Mouse (Mus musculus) MEL (cell line): ENCODE data around the gene Cxcr5. TPM values are rescaled to one million over a fixed set of nuclear protein-coding genes. Genes with fewer than 3 reads are reported as not detected.

ENCODE experiments used
- DNase-seq: peaks from one replicate; pipeline ENCODE4 v3.0.0; 2011; ENCODE audit warnings: low read depth, low spot score
- H3K27ac ChIP-seq: 2 replicates; pipeline ENCODE4 v1.5.1; 2012; ENCODE audit warnings: low read depth, mild to moderate bottlenecking, control low read depth, low read length, moderate library complexity; ENCODE audit not compliant: control insufficient read depth
- H3K27me3 ChIP-seq, 2 experiments: fragments of 150-350 bp in 1 of 2; sonication (generic) in 1 of 2; 2 replicates each; pipeline ENCODE4 v1.6.1; 2012; ENCODE audit warnings: low read length in 2 of 2, mild to moderate bottlenecking in 2 of 2, improper control_type of control experiment in 1 of 2, moderate library complexity in 1 of 2; ENCODE audit not compliant: insufficient read depth in 2 of 2, control insufficient read depth in 1 of 2
- H3K36me3 ChIP-seq, 2 experiments: 2 replicates each; pipeline ENCODE4 v1.6.1; 2012 to 2014; ENCODE audit warnings: low read length in 2 of 2, improper control_type of control experiment in 1 of 2, inconsistent platforms in 1 of 2, mild to moderate bottlenecking in 1 of 2; ENCODE audit not compliant: insufficient read depth in 2 of 2, control insufficient read depth in 1 of 2
- H3K4me1 ChIP-seq, 2 experiments: fragments of 150-350 bp in 1 of 2; sonication (generic) in 1 of 2; 2 replicates each; pipeline ENCODE4 v1.6.1; 2012; ENCODE audit warnings: low read length in 2 of 2, improper control_type of control experiment in 1 of 2, mild to moderate bottlenecking in 1 of 2; ENCODE audit not compliant: insufficient read depth in 2 of 2, control insufficient read depth in 1 of 2
- H3K4me3 ChIP-seq, 2 experiments: fragments of 150-350 bp in 1 of 2; sonication (generic) in 1 of 2; 2 replicates each; pipeline ENCODE4 v1.5.1; 2012; ENCODE audit warnings: low read depth in 2 of 2, low read length in 2 of 2, mild to moderate bottlenecking in 2 of 2, moderate library complexity in 2 of 2, control low read depth in 1 of 2, improper control_type of control experiment in 1 of 2; ENCODE audit not compliant: control insufficient read depth in 1 of 2, insufficient read depth in 1 of 2
- H3K79me2 ChIP-seq: 2 replicates; pipeline ENCODE4 v1.6.1; 2012; ENCODE audit warnings: mild to moderate bottlenecking, low read length, moderate library complexity; ENCODE audit not compliant: control insufficient read depth, poor library complexity, insufficient read depth
- H3K9ac ChIP-seq: 2 replicates; pipeline ENCODE4 v1.6.1; 2012; ENCODE audit warnings: low read depth, mild to moderate bottlenecking, control low read depth, low read length, moderate library complexity; ENCODE audit not compliant: control insufficient read depth, poor library complexity, severe bottlenecking
- H3K9me3 ChIP-seq: fragments of 150-350 bp; sonication (generic); replicated peaks from 2 replicates; pipeline ENCODE4 v1.6.1; 2012; ENCODE audit warnings: mild to moderate bottlenecking, low read length, improper control_type of control experiment, moderate library complexity; ENCODE audit not compliant: insufficient read depth
- BHLHE40 ChIP-seq: IDR thresholded peaks from 2 replicates; pipeline ENCODE4 v1.6.1; 2012; ENCODE audit warnings: low read depth, mild to moderate bottlenecking, inconsistent platforms, low read length, improper control_type of control experiment, borderline replicate concordance
- CHD1 ChIP-seq: IDR thresholded peaks from 2 replicates; pipeline ENCODE4 v1.6.1; 2012; ENCODE audit warnings: low read depth, mild to moderate bottlenecking, inconsistent platforms, low read length, improper control_type of control experiment
- ETS1 ChIP-seq: IDR thresholded peaks from 2 replicates; pipeline ENCODE4 v1.6.1; 2012; ENCODE audit warnings: low read depth, mild to moderate bottlenecking, inconsistent platforms, low read length, improper control_type of control experiment, moderate library complexity
- GABPA ChIP-seq: IDR thresholded peaks from 2 replicates; pipeline ENCODE4 v1.6.1; 2012; ENCODE audit warnings: low read depth, mild to moderate bottlenecking, inconsistent platforms, low read length, improper control_type of control experiment, moderate library complexity
- HCFC1 ChIP-seq: IDR thresholded peaks from 2 replicates; pipeline ENCODE4 v1.6.1; 2012; ENCODE audit warnings: low read depth, mild to moderate bottlenecking, inconsistent platforms, low read length, improper control_type of control experiment, moderate library complexity
- KAT2A ChIP-seq: conservative IDR thresholded peaks from 2 replicates; pipeline ENCODE4 v1.6.1; 2012; ENCODE audit warnings: low read depth, low read length, improper control_type of control experiment, inconsistent platforms
- MAX ChIP-seq: IDR thresholded peaks from 2 replicates; pipeline ENCODE4 v1.6.1; 2011; ENCODE audit warnings: low read length, improper control_type of control experiment
- MEF2A ChIP-seq: IDR thresholded peaks from 2 replicates; pipeline ENCODE4 v1.6.1; 2014; ENCODE audit warnings: low read depth, mild to moderate bottlenecking, inconsistent platforms, low read length, improper control_type of control experiment; ENCODE audit not compliant: poor library complexity, insufficient replicate concordance, severe bottlenecking; ENCODE audit errors: extremely low read depth
- MXI1 ChIP-seq: IDR thresholded peaks from 2 replicates; pipeline ENCODE4 v1.6.1; 2011; ENCODE audit warnings: mild to moderate bottlenecking, low read depth, low read length, improper control_type of control experiment
- MYC ChIP-seq: IDR thresholded peaks from 2 replicates; pipeline ENCODE4 v1.6.1; 2011; ENCODE audit warnings: low read depth, mild to moderate bottlenecking, low read length, improper control_type of control experiment, moderate library complexity
- RAD21 ChIP-seq: IDR thresholded peaks from 2 replicates; pipeline ENCODE4 v1.6.1; 2011; ENCODE audit warnings: mild to moderate bottlenecking, low read depth, low read length, improper control_type of control experiment
- SIN3A ChIP-seq: IDR thresholded peaks from 2 replicates; pipeline ENCODE4 v1.6.1; 2012; ENCODE audit warnings: low read length, improper control_type of control experiment, inconsistent platforms
- SMC3 ChIP-seq: IDR thresholded peaks from 2 replicates; pipeline ENCODE4 v1.6.1; 2011; ENCODE audit warnings: low read depth, low read length, improper control_type of control experiment
- TAL1 ChIP-seq: IDR thresholded peaks from 2 replicates; pipeline ENCODE4 v1.6.1; 2012; ENCODE audit warnings: mild to moderate bottlenecking, inconsistent platforms, low read length, moderate library complexity, mixed read lengths
- TBP ChIP-seq: IDR thresholded peaks from 2 replicates; pipeline ENCODE4 v1.8.0; 2011; ENCODE audit warnings: low read depth, low read length, improper control_type of control experiment
- TCF12 ChIP-seq: IDR thresholded peaks from 2 replicates; pipeline ENCODE4 v1.6.1; 2014; ENCODE audit warnings: low read depth, mild to moderate bottlenecking, inconsistent platforms, low read length, improper control_type of control experiment, moderate library complexity
- UBTF ChIP-seq: IDR thresholded peaks from 2 replicates; pipeline ENCODE4 v1.6.1; 2012; ENCODE audit warnings: low read depth, mild to moderate bottlenecking, inconsistent platforms, low read length, improper control_type of control experiment, moderate library complexity, borderline replicate concordance; ENCODE audit not compliant: insufficient read depth
- USF1 ChIP-seq: IDR thresholded peaks from 2 replicates; pipeline ENCODE4 v1.6.1; 2014; ENCODE audit warnings: low read depth, mild to moderate bottlenecking, inconsistent platforms, low read length, improper control_type of control experiment, moderate library complexity
- ZC3H11A ChIP-seq: IDR thresholded peaks from 2 replicates; pipeline ENCODE4 v1.6.1; 2012; ENCODE audit warnings: low read depth, mild to moderate bottlenecking, inconsistent platforms, low read length, improper control_type of control experiment
- ZKSCAN1 ChIP-seq: IDR thresholded peaks from 2 replicates; pipeline ENCODE4 v1.6.1; 2012; ENCODE audit warnings: low read depth, mild to moderate bottlenecking, inconsistent platforms, low read length, improper control_type of control experiment, moderate library complexity
- ZMIZ1 ChIP-seq: IDR thresholded peaks from 2 replicates; pipeline ENCODE4 v1.6.1; 2012; ENCODE audit warnings: low read depth, mild to moderate bottlenecking, inconsistent platforms, low read length, improper control_type of control experiment, moderate library complexity
- polyA plus RNA-seq, 2 experiments: library from polyadenylated mRNA; stranded (reverse) in 1 of 2; unstranded in 1 of 2; fragments of >175 nt in 1 of 2; fragments of >200 nt in 1 of 2; gene quantifications; 2 replicates each; pipeline versions ENCODE4 v1.2.1 to v1.2.4; 2012; ENCODE audit warnings: low replicate concordance in 2 of 2, low read depth in 1 of 2; ENCODE audit not compliant: insufficient read length in 2 of 2, insufficient read depth in 1 of 2, missing spikeins in 1 of 2
- total RNA-seq: library from RNA; depleted of rRNA; stranded (reverse); fragments of 300-350 nt; gene quantifications from 2 replicates; pipeline ENCODE4 v1.2.3, GENCODE M21; 2012

Gene Cxcr5
- total and polyA plus RNA-seq, 3 experiments: 0.18 TPM; not detected in 2

DNA sequence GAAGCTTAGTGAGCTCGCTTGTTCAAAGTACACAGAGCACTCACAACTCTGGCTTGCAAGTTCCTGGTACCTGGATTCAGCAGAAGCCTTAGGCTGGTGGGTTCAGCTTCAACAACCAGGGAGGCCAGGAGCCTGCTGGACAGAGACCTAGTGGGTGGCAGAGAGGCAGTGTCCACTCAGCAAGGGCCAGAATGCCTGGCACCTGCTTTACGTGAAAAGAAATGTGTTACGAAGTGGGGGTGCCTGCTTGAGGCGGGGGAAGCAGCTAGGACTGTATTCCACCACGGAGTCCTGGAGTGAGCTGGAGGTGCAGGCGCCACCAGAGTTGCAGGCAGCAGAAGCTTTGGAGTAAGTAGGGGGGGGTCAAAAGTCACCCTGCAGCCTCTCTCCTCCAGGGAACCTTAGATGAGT, 76.6 kb downstream of the Cxcr5 start:
- Histone ChIP-seq H3K9ac (no peak overlapping the region), H3K4me3 (no peak overlapping the region), H3K79me2 (peaks cover 4% of the 10 kb centered on the region; the same call in 1 of the 2 replicates), H3K36me3 (no peaks in the 10 kb centered on the region), H3K9me3 (no peaks in the 10 kb centered on the region), H3K4me1 (no peaks in the 10 kb centered on the region), H3K27ac (no peak overlapping the region), H3K27me3 (no peaks in the 10 kb centered on the region)
- no peak for DNase-seq
- no peak for TF ChIP-seq HCFC1
- TF ChIP-seq TCF12: no peak
- TF ChIP-seq MXI1: no peak
- TF ChIP-seq KAT2A: no peak
- TF ChIP-seq BHLHE40: no peak
- no peak for TF ChIP-seq UBTF
- no peak for TF ChIP-seq MAX
- no peak for TF ChIP-seq TBP

GRCm38 (mm10) chr9:44484311-44485104, 77.2 kb downstream of the Cxcr5 start:
- Histone ChIP-seq H3K27ac (no peak overlapping the region), H3K79me2 (peaks cover 4% of the 10 kb centered on the region; the same call in 1 of the 2 replicates), H3K4me1 (no peaks in the 10 kb centered on the region), H3K9me3 (no peaks in the 10 kb centered on the region), H3K4me3 (no peak overlapping the region), H3K9ac (no peak overlapping the region), H3K27me3 (no peaks in the 10 kb centered on the region), H3K36me3 (no peaks in the 10 kb centered on the region)
- DNase-seq: no peak
- TF ChIP-seq TAL1 (no peak), CHD1 (no peak), MEF2A (no peak), SIN3A (no peak), HCFC1 (no peak), TCF12 (no peak), ZC3H11A (no peak), GABPA (no peak), RAD21 (no peak), MYC (no peak), ZKSCAN1 (no peak), TBP (no peak), SMC3 (no peak), ZMIZ1 (no peak), ETS1 (no peak), USF1 (no peak)
